Mouse (Mus musculus): ENCODE measurements around the gene Stat5a.

Stat5a gene

GRCm38 (mm10) chr11:100860198-100861048 lies 1.3 kb downstream of the Stat5a start:
- no peak for DNase-seq (ENCODE audit: low read depth, low spot score)

GRCm38 (mm10) chr11:100861335-100861734 lies 2.2 kb downstream of the Stat5a start:
- no peak for DNase-seq (ENCODE audit: low read depth, low spot score)

GRCm38 (mm10) chr11:100861836-100862235 lies 2.7 kb downstream of the Stat5a start:
- no peak for DNase-seq (ENCODE audit: low read depth, low spot score)

GRCm38 (mm10) chr11:100863141-100863540 lies 4.0 kb downstream of the Stat5a start:
- DNase-seq (ENCODE audit: low read depth, low spot score): no peak

- DNase-seq (ENCODE audit: low read depth, low spot score): no peak
Measured at GRCm38 (mm10) chr11:100865618-100866017, 6.5 kb downstream of the Stat5a start.

- no peak for DNase-seq (ENCODE audit: low read depth, low spot score)
Measured at GRCm38 (mm10) chr11:100870256-100870967, 11.3 kb downstream of the Stat5a start.

- DNase-seq (ENCODE audit: low read depth, low spot score): no peak
Measured at GRCm38 (mm10) chr11:100870968-100871350, 11.8 kb downstream of the Stat5a start.

- no peak for DNase-seq (ENCODE audit: low read depth, low spot score)
Measured at GRCm38 (mm10) chr11:100875761-100876160, 16.6 kb downstream of the Stat5a start.

GRCm38 (mm10) chr11:100879321-100880078 lies 20.3 kb downstream of the Stat5a start:
- no peak for DNase-seq (ENCODE audit: low read depth, low spot score)

- no peak for DNase-seq (ENCODE audit: low read depth, low spot score)
Measured at GRCm38 (mm10) chr11:100883640-100884039, 24.5 kb downstream of the Stat5a start.

GRCm38 (mm10) chr11:100885472-100885871 lies 26.3 kb downstream of the Stat5a start:
- no peak for DNase-seq (ENCODE audit: low read depth, low spot score)

GRCm38 (mm10) chr11:100886188-100886740 lies 27.1 kb downstream of the Stat5a start:
- no peak for DNase-seq (ENCODE audit: low read depth, low spot score)

- no peak for DNase-seq (ENCODE audit: low read depth, low spot score)
Measured at GRCm38 (mm10) chr11:100887236-100887635, 28.1 kb downstream of the Stat5a start.

GRCm38 (mm10) chr11:100887764-100888163 lies 28.6 kb downstream of the Stat5a start:
- no peak for DNase-seq (ENCODE audit: low read depth, low spot score)

GRCm38 (mm10) chr11:100888348-100888820 lies 29.2 kb downstream of the Stat5a start:
- no peak for DNase-seq (ENCODE audit: low read depth, low spot score)

- DNase-seq (ENCODE audit: low read depth, low spot score): no peak
Measured at GRCm38 (mm10) chr11:100890481-100890880, 31.3 kb downstream of the Stat5a start.

GRCm38 (mm10) chr11:100891256-100892123 lies 32.3 kb downstream of the Stat5a start:
- DNase-seq (ENCODE audit: low read depth, low spot score): no peak

- DNase-seq (ENCODE audit: low read depth, low spot score): no peak
Measured at GRCm38 (mm10) chr11:100892435-100892834, 33.3 kb downstream of the Stat5a start.

GRCm38 (mm10) chr11:100893482-100893881 lies 34.3 kb downstream of the Stat5a start:
- peak; percentile 76 for DNase-seq (ENCODE audit: low read depth, low spot score)

GRCm38 (mm10) chr11:100894146-100894918 lies 35.2 kb downstream of the Stat5a start:
- DNase-seq (ENCODE audit: low read depth, low spot score): no peak

All from retina, adult 2 months (tissue).